Mouse (Mus musculus): Measurements from ENCODE around the gene Wars. TPM values are rescaled to one million over a fixed set of nuclear protein-coding genes. Genes with fewer than 3 reads are reported as not detected.

Gene Wars
- 10 to 100 TPM; 82.6 to 97.2 (median 90.6) TPM for total RNA-seq (2022)

DNA sequence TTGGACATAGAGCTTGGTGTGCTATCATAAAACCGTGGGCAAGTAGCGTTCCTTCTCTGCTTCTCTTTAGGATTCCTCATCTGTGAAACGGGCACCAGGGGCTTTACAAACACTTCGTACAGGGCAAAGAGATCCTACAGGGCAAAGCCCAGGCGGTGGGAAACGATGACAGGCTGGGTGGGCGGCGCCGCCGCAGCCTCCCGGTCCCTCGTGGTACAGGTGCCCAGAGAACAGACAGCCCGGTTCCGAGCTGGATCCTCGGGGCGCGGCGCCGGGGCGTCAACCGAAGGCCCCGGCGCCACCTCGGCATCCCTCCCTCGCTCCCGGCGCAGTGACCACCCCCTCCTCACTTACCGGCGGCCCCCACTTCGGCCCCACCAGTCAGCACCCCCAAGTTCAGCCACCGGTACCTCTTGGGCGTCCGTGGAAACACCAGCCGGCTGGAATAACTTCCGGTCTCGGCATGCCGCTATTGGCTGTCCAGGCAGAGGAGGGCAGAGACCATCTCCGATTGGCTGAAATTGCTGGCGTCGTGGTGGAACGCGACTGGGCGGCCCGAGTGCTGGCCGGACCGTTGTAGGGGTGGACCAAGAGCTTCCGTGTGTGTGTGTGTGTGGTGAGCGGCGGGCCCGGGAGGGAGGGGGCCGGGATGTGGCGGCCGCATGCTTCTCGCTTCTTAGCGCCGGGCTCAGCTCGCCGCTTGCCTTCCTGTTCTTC, at the start of gene Wars:
TSS of gene Wars (minus strand) at position 460 of the 717 bp plus-strand sequence.
- DNase-seq (ENCODE audit: low spot score in 2 of 2) = peak; percentile 94 to 96

DNA sequence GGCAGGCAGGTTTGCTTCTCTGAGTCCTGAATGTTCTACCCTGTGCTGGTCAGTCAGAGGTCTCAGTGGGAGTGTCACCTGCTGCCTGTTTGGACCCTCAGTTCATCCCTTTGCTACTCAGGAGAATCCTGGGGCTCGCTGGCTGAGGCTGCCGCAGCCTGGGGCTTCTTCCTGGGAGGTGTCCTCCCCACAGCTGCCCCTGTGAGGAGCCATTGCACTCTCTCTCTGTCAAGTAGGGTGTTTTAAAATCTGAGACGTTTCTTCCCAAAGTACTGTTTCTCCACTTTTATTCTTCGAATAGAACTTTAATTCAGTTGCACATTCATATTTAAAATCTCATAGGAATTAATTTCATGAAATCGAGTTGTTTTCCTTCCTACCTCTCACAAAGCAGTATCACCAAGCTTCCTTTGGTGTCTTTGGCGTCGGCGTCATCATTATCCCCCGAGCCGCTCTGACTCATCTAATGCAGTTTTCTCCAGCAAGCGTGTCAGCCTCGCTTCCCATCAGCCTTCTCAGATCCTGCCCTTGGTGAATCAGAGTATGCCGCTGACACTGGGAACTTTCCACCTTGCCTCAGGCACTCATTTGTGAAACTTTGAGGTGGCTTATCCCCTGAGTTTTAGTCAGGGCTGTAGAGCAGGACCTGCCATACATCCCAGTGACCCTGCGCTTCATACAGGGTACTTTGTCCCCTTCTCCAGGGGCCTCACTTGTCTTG, 48.4 kb upstream of the Wars start:
- no peak for DNase-seq (ENCODE audit: low spot score in 2 of 2)

DNA sequence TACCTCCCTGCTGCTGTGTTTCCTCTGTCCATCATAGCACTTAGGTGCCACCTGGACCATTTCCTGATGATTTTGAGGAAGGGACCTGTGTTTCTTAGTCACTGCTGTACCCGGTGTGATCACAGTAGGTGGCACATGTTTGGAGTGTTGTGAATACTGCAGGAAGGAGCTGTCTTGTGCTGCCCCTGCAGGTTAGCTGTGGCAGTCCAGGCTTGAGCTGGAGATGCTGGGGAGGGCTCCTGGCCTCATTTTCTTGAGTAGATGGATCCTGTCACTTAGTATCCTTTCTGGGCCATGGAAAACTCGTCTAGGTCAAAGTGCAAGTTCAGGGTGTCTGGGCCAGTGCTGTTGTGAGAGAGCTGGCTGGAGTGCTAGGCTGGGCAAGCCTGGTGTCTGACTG, 47.3 kb upstream of the Wars start:
- DNase-seq (ENCODE audit: low spot score in 2 of 2) = no peak

DNA sequence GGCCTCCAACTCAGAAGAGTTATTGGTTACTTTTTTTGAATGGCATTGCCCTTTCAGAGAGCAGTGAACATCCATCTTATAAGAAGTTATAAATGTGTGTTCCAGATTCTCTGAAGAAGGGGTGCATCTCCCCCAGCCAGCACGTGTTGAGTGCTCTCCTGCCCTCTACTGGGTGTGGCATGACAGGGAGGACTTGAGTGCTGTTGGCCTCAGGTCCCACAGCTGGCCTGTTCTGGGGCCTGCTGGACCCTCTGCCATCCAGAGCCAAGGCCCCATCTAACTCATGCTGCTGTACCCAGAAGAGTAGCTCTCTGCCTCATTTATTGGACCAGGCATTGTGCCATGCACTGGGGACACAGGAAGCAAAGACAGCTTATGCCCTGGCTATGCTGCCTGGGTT, 46.3 kb upstream of the Wars start:
- no peak for DNase-seq (ENCODE audit: low spot score in 2 of 2)

DNA sequence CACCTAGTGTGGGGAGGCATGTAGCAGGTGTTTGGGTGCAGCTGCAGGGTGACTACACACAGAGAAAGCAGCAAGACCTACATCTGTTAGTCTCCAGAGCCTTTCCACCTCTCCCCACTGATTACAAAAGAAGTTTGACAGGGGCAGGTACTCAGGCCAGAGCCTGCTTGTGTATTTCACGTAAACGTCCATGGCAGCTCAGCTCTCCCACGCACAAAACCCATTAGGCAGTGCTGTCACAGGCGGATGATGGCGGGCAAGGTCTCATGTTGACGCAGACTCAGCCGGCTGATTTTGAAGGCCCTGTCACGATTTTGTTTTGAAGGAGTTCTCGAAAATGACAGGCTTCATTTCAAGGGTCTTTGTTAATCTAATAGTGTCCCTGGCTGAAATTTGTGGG, 45.3 kb upstream of the Wars start:
- no peak for DNase-seq (ENCODE audit: low spot score in 2 of 2)

DNA sequence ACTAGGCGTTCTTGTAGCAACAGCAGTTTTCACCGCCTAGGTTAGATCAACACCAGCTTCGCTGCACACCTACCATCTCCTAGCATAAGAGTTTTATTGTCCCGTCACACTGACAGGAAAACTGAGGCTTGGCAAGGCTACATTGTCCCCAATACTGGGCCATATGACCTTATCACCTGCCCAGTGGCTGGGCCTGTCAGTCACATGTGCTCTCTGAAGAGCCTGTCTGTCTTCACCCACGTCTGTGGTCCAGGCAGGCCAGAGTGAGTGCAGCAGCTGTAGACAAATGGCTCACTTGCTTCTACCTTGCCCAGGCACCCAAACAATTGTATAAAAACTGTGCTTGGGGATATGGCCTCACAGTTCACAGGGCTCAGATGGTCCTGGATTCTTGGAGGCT, 44.9 kb upstream of the Wars start:
- no peak for DNase-seq (ENCODE audit: low spot score in 2 of 2)

DNA sequence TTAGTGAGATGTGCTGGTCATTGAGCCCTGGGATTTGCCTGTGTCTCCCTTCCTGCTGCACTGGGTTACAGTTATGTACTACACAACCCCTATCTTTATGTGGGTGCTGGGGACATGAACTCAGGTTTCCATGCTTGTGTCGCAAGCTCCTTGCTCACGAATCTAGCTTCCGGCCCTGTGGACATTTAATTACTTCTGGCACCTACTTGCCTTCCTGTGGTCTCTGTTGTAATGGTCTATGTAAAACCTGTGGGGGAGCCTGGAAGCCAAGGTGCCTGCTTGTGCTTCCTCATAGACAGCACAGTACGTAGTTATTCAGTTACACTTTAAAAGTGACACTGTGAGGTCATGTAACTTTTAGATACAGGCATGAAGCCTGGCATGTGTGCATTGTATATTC, 43.5 kb upstream of the Wars start:
- DNase-seq (ENCODE audit: low spot score in 2 of 2) = no peak

DNA sequence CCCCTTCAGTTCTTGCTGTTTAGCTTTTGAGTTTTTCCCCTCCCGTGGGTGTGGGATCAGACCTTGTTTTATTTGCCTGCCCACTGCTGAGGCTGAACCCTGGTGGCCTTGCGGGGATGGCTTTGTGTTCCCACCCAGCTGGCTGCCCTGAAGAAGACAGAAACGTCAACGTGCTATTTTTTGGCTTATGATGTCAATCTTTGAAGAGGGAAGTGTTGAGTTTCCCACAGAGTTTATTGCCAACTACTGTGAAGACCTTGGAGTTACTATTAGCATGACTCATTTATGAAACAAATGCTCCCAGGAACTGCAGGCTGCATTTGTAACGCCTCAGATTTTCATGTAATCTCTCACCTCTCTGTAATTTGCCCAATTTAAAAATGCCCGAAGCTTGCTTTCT, 42.9 kb upstream of the Wars start:
- DNase-seq (ENCODE audit: low spot score in 2 of 2) = no peak

DNA sequence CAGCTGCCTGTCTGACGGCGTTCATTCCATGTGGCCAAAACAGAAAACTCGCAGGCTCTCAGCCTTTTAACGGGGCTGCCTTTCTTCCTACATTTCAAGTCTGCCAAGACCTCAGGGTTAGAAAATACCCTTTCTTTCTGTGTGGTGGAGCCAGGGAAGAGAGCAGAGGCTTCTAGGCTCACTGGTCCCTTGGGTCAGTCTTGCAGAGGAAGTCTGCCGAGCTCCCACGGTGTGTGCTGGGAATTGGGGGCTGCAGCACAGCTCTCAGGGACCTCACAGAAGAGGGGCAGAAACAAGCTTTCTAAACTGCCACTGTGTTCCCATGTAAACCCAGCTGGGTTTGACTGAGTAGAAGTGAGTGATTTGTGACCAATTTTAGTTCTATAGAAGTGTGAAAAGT, 40.3 kb upstream of the Wars start:
- DNase-seq (ENCODE audit: low spot score in 2 of 2) = no peak

DNA sequence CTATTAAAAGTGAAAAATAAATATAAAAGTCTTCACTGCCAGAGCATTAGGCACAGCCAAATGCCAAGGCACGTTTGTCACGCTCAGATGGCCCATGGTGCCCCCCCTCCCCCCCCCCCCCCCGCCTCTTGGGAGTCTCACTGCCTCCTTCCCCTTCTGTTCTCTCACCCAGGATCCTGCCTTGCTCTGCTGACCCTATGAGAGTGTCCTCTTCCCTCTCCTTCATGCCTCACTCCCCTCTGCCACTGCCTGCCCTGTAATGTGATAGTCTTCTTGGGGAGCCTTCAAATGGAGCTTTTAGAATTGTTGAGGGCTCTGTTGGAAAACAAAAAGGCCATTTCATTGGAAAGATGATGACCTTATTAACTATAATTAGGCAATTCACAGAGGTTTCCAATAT, 38.1 kb upstream of the Wars start:
- no peak for DNase-seq (ENCODE audit: low spot score in 2 of 2)

DNA sequence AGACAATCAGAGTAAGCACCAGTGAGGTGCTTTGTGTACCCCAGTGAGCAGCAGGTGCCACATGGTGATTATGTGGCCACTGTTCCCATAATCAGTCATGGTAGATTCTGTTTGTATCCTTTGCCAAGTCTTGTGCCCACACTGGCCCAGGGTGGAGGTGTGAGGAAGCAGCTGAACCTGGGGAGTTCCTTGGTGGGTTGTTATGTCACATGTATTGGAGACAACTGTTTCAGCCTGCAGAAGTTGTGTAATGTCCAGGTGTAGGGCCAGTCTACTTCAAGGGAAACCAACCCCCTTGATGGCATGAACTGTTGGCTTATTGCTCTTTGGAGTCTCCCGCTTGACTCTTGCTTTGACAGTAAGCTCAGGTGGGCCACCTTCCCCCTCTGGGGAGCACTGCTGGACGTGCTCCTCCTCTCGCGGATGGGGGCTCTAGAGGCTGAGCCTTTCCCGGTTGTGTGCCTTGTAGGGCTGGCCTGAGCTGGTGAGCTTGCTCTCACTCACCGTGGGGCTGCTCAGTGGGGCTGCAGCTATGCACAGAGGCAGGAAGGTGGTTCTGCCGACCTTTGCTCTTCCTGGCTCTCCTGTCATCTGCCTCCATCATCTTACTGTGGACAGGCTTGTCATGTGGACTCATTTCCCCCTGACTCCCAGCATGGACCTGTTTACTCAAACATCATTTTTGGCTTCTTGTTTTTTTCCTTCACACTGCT, 37.5 kb upstream of the Wars start:
- no peak for DNase-seq (ENCODE audit: low spot score in 2 of 2)

DNA sequence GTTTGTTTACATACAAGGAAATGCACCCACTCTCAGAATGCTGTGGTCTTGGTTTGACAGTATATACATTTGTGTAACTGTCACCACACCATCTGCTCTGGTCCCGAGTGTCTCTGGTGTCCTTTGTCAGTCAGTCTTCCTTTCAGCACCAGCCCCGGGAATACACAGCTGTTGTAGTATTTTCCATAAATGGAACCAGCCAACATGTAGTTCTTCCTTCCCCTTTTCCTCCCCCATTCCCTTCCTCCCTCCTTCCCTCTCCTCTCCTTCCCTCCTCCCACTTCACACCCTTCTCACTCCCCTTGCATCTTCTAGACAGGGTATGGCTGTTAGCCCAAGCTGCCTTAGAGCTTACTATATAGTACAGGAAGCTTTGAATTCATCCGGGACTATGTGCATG, 35.5 kb upstream of the Wars start:
- DNase-seq (ENCODE audit: low spot score in 2 of 2) = no peak

DNA sequence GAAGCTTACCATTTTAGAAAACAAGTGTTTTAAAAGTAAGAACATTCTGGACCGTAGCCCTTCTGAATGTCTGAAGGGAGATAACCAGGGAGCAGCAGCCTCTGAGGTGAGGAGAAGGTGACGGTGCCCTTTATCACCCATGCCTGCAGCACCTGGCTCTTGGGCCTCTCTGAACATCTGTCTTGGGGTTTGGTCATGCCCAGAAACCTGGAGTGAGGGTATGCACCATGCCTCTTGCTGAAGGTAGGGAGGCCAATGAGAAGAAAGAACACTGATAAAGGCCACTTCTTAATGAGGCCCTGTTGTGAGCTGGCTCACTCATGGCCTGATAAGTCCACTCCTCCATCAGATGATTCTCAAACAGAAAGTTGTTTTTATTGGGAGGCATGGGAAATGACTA, 34.3 kb upstream of the Wars start:
- DNase-seq (ENCODE audit: low spot score in 2 of 2) = no peak

DNA sequence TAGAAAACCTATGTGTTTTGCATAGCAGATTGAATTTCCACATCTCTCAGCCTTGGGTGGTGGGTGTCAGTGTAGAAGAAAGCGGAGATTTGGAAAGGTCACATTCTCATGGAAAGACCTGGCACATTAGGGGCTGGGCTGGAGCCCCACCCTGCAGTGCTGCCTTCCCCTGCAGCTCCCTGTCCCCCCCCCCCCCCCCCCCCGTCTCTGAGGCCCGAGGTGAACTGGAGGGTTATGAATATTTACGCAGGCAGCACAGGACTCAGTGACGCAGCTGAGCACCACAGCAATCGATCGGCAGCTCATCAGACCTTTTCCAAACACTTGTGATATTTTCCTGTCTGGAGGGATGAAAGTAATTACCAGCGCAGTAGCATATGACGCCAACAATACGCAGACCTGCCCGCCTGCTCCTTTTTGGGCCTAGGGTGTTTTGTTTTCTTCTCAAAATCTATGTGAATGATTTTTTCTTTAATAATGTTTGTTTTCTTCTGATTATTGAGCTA, 32.7 kb upstream of the Wars start:
- DNase-seq (ENCODE audit: low spot score in 2 of 2) = no peak

DNA sequence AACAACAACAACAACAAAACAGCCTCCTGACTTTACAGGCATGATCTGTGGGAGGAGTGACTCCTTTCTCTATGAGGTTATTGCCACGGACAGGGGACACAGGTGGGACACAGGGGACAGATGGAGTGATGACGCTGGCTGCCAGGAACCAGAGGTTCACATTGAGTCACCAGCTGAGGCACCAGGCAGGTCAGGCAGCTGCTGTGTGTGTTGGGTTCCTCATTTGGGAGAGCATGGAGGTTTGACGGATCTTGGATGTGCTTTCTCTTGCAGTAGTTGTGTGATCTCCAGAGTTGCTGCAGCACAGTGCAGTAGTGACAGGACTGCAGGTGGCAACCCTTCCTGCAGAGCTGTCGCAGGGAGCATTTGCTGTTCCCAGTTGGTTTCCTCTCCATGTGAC, 24.8 kb upstream of the Wars start:
- DNase-seq (ENCODE audit: low spot score in 2 of 2) = no peak

DNA sequence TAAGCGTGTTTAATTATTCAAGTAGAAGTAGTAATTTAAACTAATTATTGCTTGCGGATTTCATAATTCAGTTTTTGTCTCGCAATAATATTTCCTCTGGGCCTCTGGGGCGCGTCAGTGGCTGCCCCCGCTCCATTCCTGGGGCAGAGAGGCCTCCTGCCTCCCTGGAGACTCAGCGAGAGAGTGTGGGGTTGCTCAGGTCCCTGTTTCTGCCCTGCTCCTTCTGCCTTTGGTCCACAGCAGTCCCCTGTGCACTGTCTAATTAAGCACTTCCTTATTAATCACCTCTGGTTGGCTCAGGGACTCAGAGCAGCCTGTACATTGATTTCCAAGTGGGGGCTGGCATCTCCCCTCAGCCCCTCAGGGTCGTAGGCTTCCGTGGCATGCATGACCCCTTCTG, 23.5 kb upstream of the Wars start:
- no peak for DNase-seq (ENCODE audit: low spot score in 2 of 2)

DNA sequence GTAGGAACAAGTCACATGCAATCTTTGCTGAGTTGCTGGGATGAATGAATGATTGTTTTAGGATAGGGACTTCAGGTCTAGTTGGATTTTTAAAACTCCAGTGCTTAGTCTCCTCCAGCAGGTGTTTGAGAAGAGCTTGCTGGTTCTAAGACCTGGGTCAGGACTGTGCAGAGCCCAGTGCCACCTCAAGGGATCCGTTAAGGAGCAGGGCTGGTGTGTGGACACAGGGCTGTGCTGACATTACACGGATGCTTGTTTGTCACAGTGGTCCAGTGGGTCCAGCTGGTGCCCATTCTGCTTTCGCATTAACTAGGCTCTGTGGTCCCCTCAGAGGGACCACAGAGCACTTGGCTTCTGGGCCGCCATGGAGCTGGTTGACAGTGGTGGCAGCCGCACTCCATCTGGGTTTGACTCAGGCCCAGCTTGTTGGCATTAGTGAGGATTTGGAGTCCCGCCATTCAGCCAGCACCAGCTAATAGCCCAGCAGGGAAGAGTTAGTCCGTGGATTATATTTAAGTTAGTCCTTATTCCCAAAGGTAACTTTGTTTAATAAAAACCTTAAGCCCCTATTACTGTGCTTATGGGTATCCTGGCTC, 22.6 kb upstream of the Wars start:
- peak in 1 of 2 experiments; percentile 61 for DNase-seq (ENCODE audit: low spot score in 2 of 2)

DNA sequence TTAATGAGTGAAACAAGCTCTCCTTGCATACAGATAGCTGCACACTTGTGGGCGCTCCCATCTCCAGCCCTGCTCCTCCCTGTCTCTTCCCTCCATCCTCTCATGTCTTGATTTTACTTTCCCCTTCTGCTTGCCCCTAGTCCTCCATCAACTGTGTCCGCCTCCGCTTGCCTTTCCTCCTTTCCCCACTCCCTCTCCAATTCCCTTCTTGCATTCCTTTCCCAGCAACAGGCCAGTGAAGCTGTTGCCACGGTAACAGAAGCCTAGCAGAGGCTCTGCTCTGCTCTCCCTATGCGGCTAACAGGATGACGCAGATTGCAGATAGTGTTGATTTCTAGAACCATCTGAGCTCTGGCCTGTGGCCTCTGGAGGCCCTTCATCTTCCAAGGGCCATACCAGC, 21.9 kb upstream of the Wars start:
- peak; percentile 72 to 77 for DNase-seq (ENCODE audit: low spot score in 2 of 2)

DNA sequence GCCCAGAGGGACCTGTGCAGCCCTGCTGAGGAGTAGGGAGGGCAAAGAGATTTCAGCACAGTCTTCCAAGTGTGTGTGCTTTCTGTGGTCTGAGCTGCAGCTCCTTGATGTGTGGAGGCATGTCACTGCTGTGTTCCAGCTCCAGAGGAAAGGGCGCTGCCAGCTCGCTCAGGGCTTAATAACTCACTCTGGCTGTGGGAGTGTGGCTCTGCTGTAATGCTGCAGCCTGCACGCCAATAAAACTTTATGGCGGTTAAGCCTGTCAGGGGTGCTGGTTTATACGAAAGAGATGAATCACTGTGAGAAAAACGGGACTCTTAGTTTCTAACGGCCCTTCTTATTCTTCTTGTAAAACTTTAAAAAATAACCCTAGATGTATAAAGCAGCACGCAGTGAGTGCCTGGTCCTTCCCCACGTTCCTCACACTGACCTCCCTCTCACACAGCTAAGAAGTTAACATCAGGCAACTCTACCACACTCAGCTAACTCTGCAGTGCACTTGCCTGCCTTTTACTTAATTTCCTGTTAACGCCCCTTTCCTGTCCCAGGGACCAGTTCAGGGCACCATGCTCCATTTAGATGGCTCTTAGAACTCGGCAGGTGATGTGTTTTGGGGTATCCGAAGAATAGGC, 20.9 kb upstream of the Wars start:
- no peak for DNase-seq (ENCODE audit: low spot score in 2 of 2)

DNA sequence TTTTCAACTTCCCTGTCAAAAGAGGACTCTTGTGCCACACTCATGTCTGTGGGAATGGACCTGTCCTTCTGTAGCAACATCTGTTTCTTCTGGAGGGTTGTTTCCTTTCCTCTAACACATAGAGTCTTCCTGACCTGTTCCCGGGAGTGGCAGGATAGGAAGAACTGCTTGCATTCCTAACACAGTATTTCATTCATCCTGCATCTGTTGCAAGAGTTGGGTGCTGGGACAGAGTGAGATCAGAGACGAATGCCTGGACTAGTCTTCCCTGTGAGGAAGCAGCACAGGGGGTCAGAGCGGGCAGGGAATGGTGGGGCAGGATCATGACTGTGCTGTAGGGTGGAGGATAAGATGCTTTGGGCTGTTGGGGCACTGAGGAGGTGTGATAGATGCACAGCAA, 20.2 kb upstream of the Wars start:
- DNase-seq (ENCODE audit: low spot score in 2 of 2) = no peak

DNA sequence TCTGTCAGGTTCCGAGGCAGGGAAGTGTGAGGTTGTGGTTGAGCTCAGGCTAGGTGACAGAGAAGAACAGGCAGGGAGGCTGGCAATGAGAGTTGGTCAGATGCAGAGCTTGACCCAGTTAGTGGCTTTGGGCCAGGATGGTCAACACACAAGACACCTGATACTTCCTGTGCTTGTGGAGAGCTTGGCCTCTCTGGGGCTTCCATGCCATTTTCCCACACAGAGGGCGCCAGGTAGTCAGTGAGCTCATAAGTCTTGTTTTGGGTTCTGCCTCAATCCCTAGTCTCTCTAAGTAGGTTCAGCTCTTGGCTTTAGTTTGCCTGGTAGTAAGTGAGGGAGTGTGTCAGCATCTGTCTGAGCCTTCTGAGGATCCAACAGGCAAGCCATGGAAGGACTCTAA, 18.5 kb upstream of the Wars start:
- no peak for DNase-seq (ENCODE audit: low spot score in 2 of 2)
